Mouse (Mus musculus) naive thymus-derived CD4-positive, alpha-beta T cell, adult 5 months (primary cell): Measurements from ENCODE around the gene Prdm11. TPM values are rescaled to one million over a fixed set of nuclear protein-coding genes. Genes with fewer than 3 reads are reported as not detected.

ENCODE experiments used
- polyA plus RNA-seq: library from polyadenylated mRNA; unstranded; fragments of 100-300 nt; shearing (Covaris generic); gene quantifications from one replicate; pipeline ENCODE4 v1.2.1, GENCODE M21; 2017

The Prdm11 gene
- 8.6 TPM for polyA plus RNA-seq

GRCm38 (mm10) chr2:93045818-93046508, at the start of gene Prdm11:
Gene Prdm11 (minus strand): TSS chr2:93046167.

Other genes with a start within 250 kb of the Prdm11 start
- not detected for gene Syt13, start 131.1 kb downstream of the Prdm11 start, polyA plus RNA-seq
- 50.0 TPM for gene Trp53i11, start 141.4 kb upstream of the Prdm11 start, polyA plus RNA-seq